Mouse (Mus musculus) hindbrain, embryonic 11.5 days (tissue): ENCODE results near the gene Erich4. TPM values are rescaled to one million over a fixed set of nuclear protein-coding genes. Genes with fewer than 3 reads are reported as not detected.

ENCODE experiments used
- ATAC-seq: fragments of 200-750 bp; cut with Nextera tagmentation; 2 replicates; pipeline ENCODE4 v1.8.0; 2017; ENCODE audit warnings: mild to moderate bottlenecking, moderate TSS enrichment, moderate library complexity; ENCODE audit not compliant: low FRiP score
- DNase-seq: peaks from one replicate; pipeline ENCODE4 v3.0.0-alpha.2; 2015; ENCODE audit warnings: low spot score
- H3K27ac ChIP-seq: fragments of 300-500 bp; sonication (generic); 2 replicates; pipeline ENCODE4 v1.5.1; 2014; ENCODE audit warnings: mild to moderate bottlenecking, low read depth, low read length
- H3K27me3 ChIP-seq: fragments of 300-500 bp; sonication (generic); 2 replicates; pipeline ENCODE4 v1.6.1; 2014; ENCODE audit warnings: mild to moderate bottlenecking, low read length, moderate library complexity, mixed read lengths; ENCODE audit not compliant: control insufficient read depth, insufficient read depth
- H3K36me3 ChIP-seq: fragments of 300-500 bp; sonication (generic); 2 replicates; pipeline ENCODE4 v1.6.1; 2014; ENCODE audit warnings: mild to moderate bottlenecking, low read length, moderate library complexity, mixed read lengths; ENCODE audit not compliant: control insufficient read depth, insufficient read depth
- H3K4me1 ChIP-seq: fragments of 300-500 bp; sonication (generic); replicated peaks from 2 replicates; pipeline ENCODE4 v1.6.1; 2014; ENCODE audit warnings: low read length, mixed read lengths; ENCODE audit not compliant: control insufficient read depth, insufficient read depth
- H3K4me2 ChIP-seq: fragments of 300-500 bp; sonication (generic); replicated peaks from 2 replicates; pipeline ENCODE4 v1.6.1; 2014; ENCODE audit warnings: mild to moderate bottlenecking, low read depth, low read length
- H3K4me3 ChIP-seq: fragments of 300-500 bp; sonication (generic); 2 replicates; pipeline ENCODE4 v1.5.1; 2014; ENCODE audit warnings: low read depth, low read length
- H3K9ac ChIP-seq: fragments of 300-500 bp; sonication (generic); 2 replicates; pipeline ENCODE4 v1.6.1; 2014; ENCODE audit warnings: low read depth, low read length
- H3K9me3 ChIP-seq: fragments of 300-500 bp; sonication (generic); 2 replicates; pipeline ENCODE4 v1.6.1; 2016; ENCODE audit warnings: low read length; ENCODE audit not compliant: control insufficient read depth
- WGBS: fragments of 180-500 bp; shearing (Covaris S2); extraction: QIAGEN DNeasy Blood & Tissue Kit; methylation state at CpG from one replicate; pipeline ENCODE4 v1.1.7; 2014; 5-methylcytosine and 5-hydroxymethylcytosine counted together
- polyA plus RNA-seq: library from polyadenylated mRNA; unstranded; fragments of >200 nt; fragmentation: Nextera tagmentation; extraction: Ambion mirVana; gene quantifications from 2 replicates; pipeline ENCODE4 v1.2.1, GENCODE M21; 2014

Gene Erich4
- polyA plus RNA-seq: not detected in 2 replicates

DNA sequence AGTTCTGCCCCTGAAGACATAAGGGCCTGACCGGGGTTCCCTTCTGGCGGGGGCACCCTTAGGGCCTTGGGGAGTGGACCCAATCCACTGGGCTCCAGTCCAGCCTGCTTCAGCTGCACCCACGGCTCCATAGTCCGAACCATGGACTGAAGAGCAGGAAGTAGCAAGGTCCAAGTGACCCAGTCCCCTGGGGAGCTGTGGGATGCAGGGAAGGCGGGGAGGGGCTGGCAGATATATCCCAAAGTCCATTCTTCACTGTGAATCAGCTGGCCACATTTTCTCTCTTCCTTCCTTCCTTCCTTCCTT lies at the start of gene Erich4:
TSS of gene Erich4 (minus strand) at position 187 of the 306 bp plus-strand sequence.
- no peak within 1 kb of the TSS for H3K9ac ChIP-seq
- no peaks in the 10 kb centered on the region for H3K27me3 ChIP-seq
- WGBS: 88% methylated on average over 5 of the region's 5 CpGs
- no peaks in the 10 kb centered on the region for H3K4me1 ChIP-seq
- no peaks in the 10 kb centered on the region for H3K36me3 ChIP-seq
- no peak within 1 kb of the TSS for H3K4me3 ChIP-seq
- DNase-seq (no peak), ATAC-seq (no peak)
- H3K27ac ChIP-seq: no peak within 1 kb of the TSS
- H3K4me2 ChIP-seq: no peak within 1 kb of the TSS
- H3K9me3 ChIP-seq: no peaks in the 10 kb centered on the region

DNA sequence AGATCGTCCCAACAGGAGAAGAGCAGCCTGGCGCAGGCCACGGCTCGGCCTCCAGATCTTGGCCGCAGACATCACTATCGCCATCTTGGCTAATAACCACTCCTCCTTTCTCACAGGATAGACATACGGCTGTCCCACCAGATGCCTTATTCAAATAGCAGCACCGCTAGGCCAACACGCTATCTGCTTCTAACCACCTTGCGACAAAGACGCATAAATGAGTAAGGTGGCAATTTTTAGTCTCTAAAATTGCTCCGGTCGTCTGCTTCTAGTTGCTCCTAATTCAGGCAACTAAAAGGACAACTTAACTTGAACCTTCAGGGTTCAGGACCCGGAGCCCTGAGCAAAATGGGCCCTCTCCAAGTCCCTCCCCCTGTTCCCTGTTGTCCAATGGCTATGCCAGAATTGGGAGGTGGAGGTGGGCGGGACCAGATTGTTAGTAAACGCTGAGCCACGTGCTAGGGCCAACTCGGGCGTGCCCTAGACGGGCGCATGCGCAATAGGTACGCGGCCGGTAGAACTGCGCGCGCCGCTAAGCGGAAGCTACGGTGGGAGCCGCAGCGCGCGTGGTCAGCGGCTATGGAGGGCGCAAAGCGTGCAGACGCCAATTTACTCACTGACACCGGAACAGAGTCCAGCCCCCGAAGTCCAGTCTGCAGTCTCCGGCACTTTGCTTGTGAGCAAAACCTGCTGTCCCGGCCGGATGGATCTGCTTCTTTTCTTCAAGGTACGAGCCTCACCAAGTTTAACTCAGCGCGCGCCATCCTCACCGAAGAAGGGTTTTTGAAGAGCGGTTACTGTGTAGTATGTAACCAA lies 43.2 kb upstream of the Erich4 start, which contains the start of the genes Bckdha and Exosc5:
TSS of gene Bckdha (minus strand) at position 325 of the 816 bp plus-strand sequence.
TSS of gene Exosc5 (plus strand) at position 508 of the 816 bp plus-strand sequence.
- 0% methylated on average over 50 of the region's 50 CpGs for WGBS
- H3K9me3 ChIP-seq: no peaks in the 10 kb centered on the region

DNA sequence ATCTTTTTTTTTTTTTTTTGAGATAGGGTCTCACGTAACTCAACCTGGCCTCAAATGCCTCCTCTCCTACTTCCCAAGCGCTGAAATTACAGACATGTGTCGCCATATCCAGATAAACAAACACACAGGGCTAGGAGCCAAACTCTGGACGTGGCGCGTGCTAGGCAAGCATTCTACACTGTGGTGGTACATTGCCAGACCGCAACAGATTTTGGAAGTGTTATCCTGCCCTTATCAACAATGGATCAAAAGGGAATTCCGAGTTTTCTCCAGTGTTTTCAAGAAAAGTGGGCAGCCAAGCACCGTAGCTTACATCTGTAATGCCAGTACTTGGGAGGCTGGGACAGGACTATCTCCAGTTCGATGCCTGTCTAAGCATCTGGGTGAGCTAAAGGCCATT lies 42.1 kb upstream of the Erich4 start:
- Histone ChIP-seq H3K4me3 (peak overlapping the region; percentile 67), H3K36me3 (no peaks in the 10 kb centered on the region), H3K9ac (no peak overlapping the region; the same call in 1 of the 2 replicates), H3K9me3 (no peaks in the 10 kb centered on the region), H3K4me2 (peak overlapping the region; percentile 45), H3K4me1 (0 out of 2 replicates have a peak, but pooled peaks cover 3% of the 10 kb centered on the region), H3K27ac (no peak overlapping the region), H3K27me3 (no peaks in the 10 kb centered on the region)
- DNase-seq (peak; percentile 3), ATAC-seq (no peak)
- 40% methylated on average over 10 of the region's 10 CpGs for WGBS

More for the DNA sequence above, 43.2 kb upstream of the Erich4 start, which contains the start of the genes Bckdha and Exosc5:
- DNase-seq (peak; percentile 100), ATAC-seq (peak; percentile 100)
- Histone ChIP-seq H3K27me3 (no peaks in the 10 kb centered on the region), H3K27ac (no peak within 1 kb of the TSS), H3K4me2 (peak within 1 kb of the TSS; percentile 68), H3K4me1 (0 out of 2 replicates have a peak, but pooled peaks cover 3% of the 10 kb centered on the region), H3K4me3 (peak within 1 kb of the TSS; percentile 67), H3K36me3 (no peaks in the 10 kb centered on the region), H3K9ac (peak within 1 kb of the TSS; percentile 69)

DNA sequence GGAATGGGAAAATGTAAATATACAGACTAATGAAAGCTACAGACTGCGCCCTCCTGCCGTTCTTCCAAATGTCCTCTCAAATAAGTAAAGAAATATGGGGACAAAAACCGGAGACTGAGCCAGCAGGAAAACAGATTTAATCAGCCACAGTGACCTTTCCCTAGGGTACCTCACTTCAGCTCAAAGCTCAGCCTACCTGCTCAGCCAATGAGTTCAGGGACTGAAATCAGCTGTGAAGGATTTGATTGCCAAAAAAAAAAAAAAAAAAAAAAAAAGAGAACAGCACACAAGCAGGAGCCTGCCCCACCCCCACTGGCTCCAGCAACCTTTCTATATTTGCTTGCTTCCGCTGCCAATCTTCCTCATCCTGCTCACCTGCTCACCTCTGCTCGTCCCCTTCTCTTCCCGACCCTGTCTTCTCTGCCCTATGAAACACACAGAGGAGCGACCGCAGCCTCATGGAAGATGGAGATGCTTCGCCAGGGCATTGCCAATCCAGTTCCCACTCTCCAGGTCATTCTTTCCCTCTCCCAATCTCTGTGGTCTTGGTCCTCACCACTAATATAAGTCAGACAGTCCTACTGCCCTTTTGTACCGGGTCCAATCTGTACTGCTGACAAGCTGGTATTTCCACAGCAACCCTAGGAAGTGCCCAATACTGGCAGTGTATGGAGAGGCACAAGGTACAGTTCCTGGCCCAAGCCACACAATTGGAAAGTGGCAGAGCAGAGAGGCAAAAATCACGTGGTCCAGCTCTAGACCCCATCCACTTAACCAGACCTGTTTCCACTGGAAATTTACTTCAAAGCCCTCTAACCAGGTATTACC lies 40.1 kb upstream of the Erich4 start:
- no peak for ATAC-seq
- no peak overlapping the region for H3K27ac ChIP-seq
- no peaks in the 10 kb centered on the region for H3K27me3 ChIP-seq
- 0 out of 2 replicates have a peak, but pooled peaks cover 3% of the 10 kb centered on the region for H3K4me1 ChIP-seq
- no peak overlapping the region for H3K4me3 ChIP-seq
- no peak overlapping the region for H3K9ac ChIP-seq
- H3K9me3 ChIP-seq: no peaks in the 10 kb centered on the region
- no peak overlapping the region for H3K4me2 ChIP-seq
- no peaks in the 10 kb centered on the region for H3K36me3 ChIP-seq
- DNase-seq: no peak
- WGBS: 78% methylated on average over 11 of the region's 11 CpGs

DNA sequence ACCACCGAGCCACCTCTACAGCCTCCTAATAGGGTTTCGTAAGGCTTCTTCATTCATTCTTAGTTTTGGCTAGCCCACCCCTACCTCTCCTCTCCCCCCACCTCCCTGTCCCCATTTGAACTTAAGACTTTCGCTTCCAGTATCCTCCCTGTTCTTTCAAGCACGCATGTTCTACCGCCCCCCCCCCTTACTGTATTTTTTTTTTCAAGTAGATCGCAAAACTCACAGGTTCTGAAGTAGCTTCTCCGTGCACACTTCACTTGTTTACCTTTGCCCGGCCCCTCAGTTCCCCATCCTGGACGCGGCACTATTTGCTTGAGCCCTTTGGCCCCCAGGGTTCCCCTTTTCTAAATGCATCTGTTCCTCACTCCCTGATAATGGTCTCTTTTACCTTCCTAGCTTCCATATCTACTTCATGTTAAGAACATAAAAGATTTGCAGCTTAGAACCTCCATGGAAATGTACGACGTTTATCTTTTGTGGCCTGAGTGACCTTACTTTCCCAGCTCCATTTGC lies 36.6 kb upstream of the Erich4 start:
- no peak overlapping the region for H3K4me3 ChIP-seq
- WGBS: 92% methylated on average over 11 of the region's 12 CpGs
- no peaks in the 10 kb centered on the region for H3K36me3 ChIP-seq
- no peak overlapping the region for H3K27ac ChIP-seq
- no peak for DNase-seq
- no peaks in the 10 kb centered on the region for H3K4me1 ChIP-seq
- H3K9ac ChIP-seq: no peak overlapping the region
- ATAC-seq: no peak
- no peaks in the 10 kb centered on the region for H3K27me3 ChIP-seq
- H3K4me2 ChIP-seq: no peak overlapping the region
- H3K9me3 ChIP-seq: no peaks in the 10 kb centered on the region

DNA sequence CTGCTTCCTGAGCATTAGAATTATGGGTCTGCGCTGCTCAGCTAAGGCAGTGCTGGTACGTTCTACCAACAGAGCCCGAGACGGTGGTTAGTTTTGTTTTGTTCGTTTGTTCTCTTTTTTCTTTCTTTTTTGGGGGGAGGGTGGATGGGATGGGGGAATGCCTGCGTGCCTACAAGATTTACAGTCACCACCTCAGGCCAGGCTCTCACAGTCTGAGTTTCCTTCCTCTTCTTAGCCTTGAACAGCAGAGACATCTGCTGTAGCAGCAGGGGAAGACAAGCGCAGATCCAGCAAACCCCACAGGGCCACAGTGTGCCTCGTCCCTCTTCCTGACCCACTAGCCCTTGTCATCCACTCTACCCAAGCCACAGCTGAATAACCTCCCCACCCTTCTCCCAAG lies 35.6 kb upstream of the Erich4 start:
- Histone ChIP-seq H3K4me3 (no peak overlapping the region), H3K36me3 (no peaks in the 10 kb centered on the region), H3K27me3 (no peaks in the 10 kb centered on the region), H3K9me3 (no peaks in the 10 kb centered on the region), H3K4me2 (no peak overlapping the region), H3K9ac (no peak overlapping the region), H3K27ac (no peak overlapping the region), H3K4me1 (no peaks in the 10 kb centered on the region)
- 93% methylated on average over 8 of the region's 8 CpGs for WGBS
- no peak for DNase-seq
- no peak for ATAC-seq

DNA sequence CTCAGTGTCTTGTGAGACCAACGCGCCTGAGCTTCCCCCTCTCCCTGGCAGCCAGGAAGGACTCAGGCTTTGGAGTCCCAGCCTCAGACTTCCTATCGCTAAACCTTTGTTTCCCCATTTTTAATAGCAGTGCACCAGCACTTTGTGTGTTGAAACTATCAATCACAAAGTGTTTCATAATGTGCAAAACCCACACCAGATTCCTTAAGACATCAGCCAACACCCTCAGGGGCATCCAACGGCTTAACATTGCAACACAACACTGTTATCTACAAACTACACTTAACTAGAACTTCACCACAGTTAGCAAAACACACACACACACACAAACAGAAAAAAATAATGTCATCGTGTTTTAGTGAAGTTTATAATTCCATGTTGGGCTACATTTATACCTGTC lies 34.1 kb upstream of the Erich4 start:
- no peaks in the 10 kb centered on the region for H3K36me3 ChIP-seq
- WGBS: 76% methylated on average over 5 of the region's 5 CpGs
- no peaks in the 10 kb centered on the region for H3K4me1 ChIP-seq

DNA sequence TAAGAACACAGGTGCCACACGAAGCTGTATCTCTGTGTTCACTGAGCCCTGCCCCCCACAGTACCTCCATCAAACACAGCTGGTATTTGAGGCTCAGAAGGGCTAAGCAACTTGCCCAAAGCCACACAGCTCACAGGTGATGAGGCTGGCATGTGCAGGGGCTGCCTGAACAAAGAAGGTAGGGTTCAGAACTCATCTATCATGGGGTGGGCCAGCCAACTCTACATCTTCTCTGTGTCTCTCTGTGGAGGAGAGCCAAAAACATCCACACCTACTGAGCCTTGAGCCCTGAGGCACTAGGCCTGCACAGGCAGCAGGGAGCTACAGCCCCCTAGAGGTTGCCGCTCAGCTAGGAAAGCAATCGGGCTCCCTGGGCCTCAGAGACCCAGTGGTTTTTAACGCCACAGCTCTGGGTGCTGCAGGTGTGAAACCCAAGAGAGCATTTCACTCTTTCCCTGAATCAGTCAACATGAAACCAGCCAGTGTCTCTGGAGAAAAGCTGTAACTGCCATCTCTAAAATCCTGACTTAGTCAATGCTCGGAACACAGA lies 32.0 kb upstream of the Erich4 start:
- DNase-seq: no peak
- no peak for ATAC-seq
- Histone ChIP-seq H3K27ac (no peak overlapping the region), H3K4me3 (no peak overlapping the region), H3K27me3 (no peaks in the 10 kb centered on the region), H3K9ac (no peak overlapping the region), H3K36me3 (no peaks in the 10 kb centered on the region), H3K4me1 (no peaks in the 10 kb centered on the region), H3K9me3 (no peaks in the 10 kb centered on the region), H3K4me2 (no peak overlapping the region)
- WGBS: 64% methylated on average over 5 of the region's 5 CpGs

More for the DNA sequence above, 34.1 kb upstream of the Erich4 start:
- Histone ChIP-seq H3K4me3 (no peak overlapping the region), H3K27ac (no peak overlapping the region), H3K9me3 (no peaks in the 10 kb centered on the region), H3K27me3 (no peaks in the 10 kb centered on the region), H3K4me2 (no peak overlapping the region), H3K9ac (no peak overlapping the region)
- DNase-seq (no peak), ATAC-seq (no peak)
